Comparison of ENCODE assay signal across 19 mouse cellular contexts in the genomic region with DNA sequence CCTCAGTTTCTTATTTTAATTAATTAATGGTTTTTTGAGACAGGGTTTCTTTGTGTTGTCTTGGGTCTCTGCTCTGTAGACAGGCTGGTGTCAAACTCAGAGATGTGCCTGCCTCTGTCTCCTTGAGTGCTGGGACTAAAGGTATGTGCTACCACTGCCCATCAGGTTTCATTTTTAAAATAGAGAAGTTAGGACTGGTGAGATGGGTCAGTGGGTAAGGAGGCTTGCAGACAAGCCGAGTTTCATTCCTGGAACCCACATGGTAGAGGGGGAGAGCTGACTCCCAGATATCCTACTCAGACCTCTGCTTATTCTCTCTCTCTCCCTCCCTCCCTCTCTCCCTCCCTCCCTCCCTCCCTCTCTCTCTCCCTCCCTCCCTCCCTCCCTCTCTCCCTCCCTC. TPM values are rescaled to one million over a fixed set of nuclear protein-coding genes. Genes with fewer than 3 reads are reported as not detected.
DNase-seq lines count a peak whose midpoint lies in the region; ATAC-seq lines count a peak whose summit lies in the region.
"Had no signal": no experiment of that assay in that cellular context is flagged by ENCODE, and none has a peak within 500 bp of the region (broad histone marks: within the 10 kb centered on the region; RNA-seq: fewer than 3 reads in every experiment).

No protein-coding gene starts in this region.

- H3K36me3 ChIP-seq in splenic B cell, adult 2 months (ENCODE audit: control insufficient read depth, insufficient read depth, low read length, poor library complexity, severe bottlenecking), result peaks cover 9% of the 10 kb centered on the region; the same call in 1 of the 2 replicates
- peaks cover 9% of the 10 kb centered on the region; the same call in 1 of the 2 replicates for H3K36me3 ChIP-seq in neural tube, embryonic 15.5 days
- no peaks in the 10 kb centered on the region for H3K36me3 ChIP-seq in midbrain, embryonic 15.5 days (replicated peaks)

- H3K27me3 ChIP-seq in splenic B cell, adult 2 months (ENCODE audit: control insufficient read depth, insufficient read depth, low read length, poor library complexity, severe bottlenecking), result no peaks in the 10 kb centered on the region
- no peaks in the 10 kb centered on the region for H3K27me3 ChIP-seq in neural tube, embryonic 15.5 days (replicated peaks)
- no peaks in the 10 kb centered on the region for H3K27me3 ChIP-seq in midbrain, embryonic 15.5 days (replicated peaks)
- H3K27me3 ChIP-seq: embryonic facial prominence, embryonic 12.5 days; forebrain, embryonic 13.5 days; forebrain, embryonic 15.5 days had no signal

- no peak overlapping the region for H3K9ac ChIP-seq in neural tube, embryonic 15.5 days (replicated peaks)
- H3K9ac ChIP-seq in midbrain, embryonic 15.5 days, result no peak overlapping the region
- H3K9ac ChIP-seq: embryonic facial prominence, embryonic 12.5 days; forebrain, embryonic 13.5 days; forebrain, embryonic 15.5 days; forebrain, postnatal 0 days had no signal

- no peak overlapping the region for H3K4me3 ChIP-seq in neural tube, embryonic 15.5 days (replicated peaks)
- no peak overlapping the region for H3K4me3 ChIP-seq in midbrain, embryonic 15.5 days
- H3K4me3 ChIP-seq: embryonic facial prominence, embryonic 10.5 days; embryonic facial prominence, embryonic 12.5 days; forebrain, embryonic 13.5 days; forebrain, embryonic 15.5 days had no signal

- no peak overlapping the region for H3K4me2 ChIP-seq in neural tube, embryonic 15.5 days
- H3K4me2 ChIP-seq in midbrain, embryonic 15.5 days, result no peak overlapping the region
- H3K4me2 ChIP-seq: embryonic facial prominence, embryonic 12.5 days; forebrain, embryonic 13.5 days; forebrain, embryonic 15.5 days had no signal

- H3K4me1 ChIP-seq in neural tube, embryonic 15.5 days, result peaks cover 4% of the 10 kb centered on the region
- H3K4me1 ChIP-seq in midbrain, embryonic 15.5 days, result no peaks in the 10 kb centered on the region
- H3K4me1 ChIP-seq: embryonic facial prominence, embryonic 10.5 days; forebrain, embryonic 15.5 days had no signal

- peak; percentile 39 for DNase-seq in splenic B cell, adult 2 months (ENCODE audit: low read depth, low spot score)
- DNase-seq: adrenal gland, adult 2 months; adrenal gland, postnatal 10 days; adrenal gland, postnatal 25 days; cerebellum, adult 11 months; cerebellum, adult 18-20 months; cerebellum, adult 8-10 months; cerebellum, adult 9-11 months; cerebellum, postnatal 25 days; forebrain, postnatal 0 days had no signal

- H3K27ac ChIP-seq in neural tube, embryonic 15.5 days (replicated peaks), result no peak overlapping the region
- H3K27ac ChIP-seq in midbrain, embryonic 15.5 days, result no peak overlapping the region
- H3K27ac ChIP-seq: embryonic facial prominence, embryonic 10.5 days; embryonic facial prominence, embryonic 12.5 days; forebrain, embryonic 13.5 days; forebrain, embryonic 15.5 days had no signal

- no peaks in the 10 kb centered on the region for H3K9me3 ChIP-seq in neural tube, embryonic 15.5 days (replicated peaks)
- H3K9me3 ChIP-seq in midbrain, embryonic 15.5 days, result no peaks in the 10 kb centered on the region
- H3K9me3 ChIP-seq: embryonic facial prominence, embryonic 10.5 days; embryonic facial prominence, embryonic 12.5 days; forebrain, embryonic 13.5 days; forebrain, embryonic 15.5 days had no signal

- WGBS in neural tube, embryonic 15.5 days, result 56% methylated on average over 1 of the region's 1 CpGs
- WGBS in midbrain, embryonic 15.5 days, result 92% methylated on average over 1 of the region's 1 CpGs

- peak; percentile 54 for ATAC-seq in granulocyte monocyte progenitor cell, adult 5-6 weeks (replicated peaks; ENCODE audit: poor library complexity, severe bottlenecking)
- ATAC-seq in megakaryocyte, adult 5-6 weeks (ENCODE audit: poor library complexity, severe bottlenecking), result peak; percentile 55; the same call in 1 of the 2 replicates
- no peak for ATAC-seq in neural tube, embryonic 15.5 days (ENCODE audit: low FRiP score)
- no peak for ATAC-seq in midbrain, embryonic 15.5 days (replicated peaks)
- ATAC-seq: forebrain, embryonic 13.5 days; forebrain, embryonic 15.5 days; forebrain, postnatal 0 days had no signal

RNA-seq across cellular contexts. Expression of a gene that starts 12.5 kb away (rescaled TPM):
- 26.4 and 37.5 TPM in 2 replicates for total RNA-seq in granulocyte monocyte progenitor cell, adult 5-6 weeks (2014; fragmentation: Nextera tagmentation)
- total RNA-seq in granulocyte monocyte progenitor cell, adult 5-6 weeks (2017), result 21.8 and 24.4 TPM in 2 replicates
- 23.2 and 26.6 TPM in 2 replicates for total RNA-seq in megakaryocyte, adult 5-6 weeks (2015)
- total RNA-seq in megakaryocyte, adult 5-6 weeks (2017), result 19.6 and 26.5 TPM in 2 replicates
- polyA plus RNA-seq in neural tube, embryonic 15.5 days (2015; fragmentation: Nextera tagmentation; extraction: Ambion mirVana), result 9.9 and 10.0 TPM in 2 replicates
- 10.8 and 13.2 TPM in 2 replicates for polyA plus RNA-seq in midbrain, embryonic 15.5 days (2015; fragmentation: Nextera tagmentation; extraction: Ambion mirVana)

RNA-seq across cellular contexts. Expression of a gene that starts 51.4 kb away (rescaled TPM):
- 0.19 and 2.2 TPM in 2 replicates for total RNA-seq in granulocyte monocyte progenitor cell, adult 5-6 weeks (2014; fragmentation: Nextera tagmentation)
- 0.62 and 0.73 TPM in 2 replicates for total RNA-seq in granulocyte monocyte progenitor cell, adult 5-6 weeks (2017)
- total RNA-seq in megakaryocyte, adult 5-6 weeks (2015), result not detected in 2 replicates
- under 0.01 TPM in 1 of 2 replicates, not detected in the other for total RNA-seq in megakaryocyte, adult 5-6 weeks (2017)
- 0.47 and 0.49 TPM in 2 replicates for polyA plus RNA-seq in neural tube, embryonic 15.5 days (2015; fragmentation: Nextera tagmentation; extraction: Ambion mirVana)
- polyA plus RNA-seq in midbrain, embryonic 15.5 days (2015; fragmentation: Nextera tagmentation; extraction: Ambion mirVana), result 0.10 and 0.13 TPM in 2 replicates
- polyA plus RNA-seq: forebrain, embryonic 11.5 days; forebrain, embryonic 13.5 days had no signal

RNA-seq across cellular contexts. Expression of a gene that starts 58.4 kb away (rescaled TPM):
- 144 and 167 TPM in 2 replicates for total RNA-seq in granulocyte monocyte progenitor cell, adult 5-6 weeks (2014; fragmentation: Nextera tagmentation)
- total RNA-seq in granulocyte monocyte progenitor cell, adult 5-6 weeks (2017), result 393 and 465 TPM in 2 replicates
- 139 and 169 TPM in 2 replicates for total RNA-seq in megakaryocyte, adult 5-6 weeks (2015)
- total RNA-seq in megakaryocyte, adult 5-6 weeks (2017), result 344 and 355 TPM in 2 replicates
- 145 and 160 TPM in 2 replicates for polyA plus RNA-seq in neural tube, embryonic 15.5 days (2015; fragmentation: Nextera tagmentation; extraction: Ambion mirVana)
- polyA plus RNA-seq in midbrain, embryonic 15.5 days (2015; fragmentation: Nextera tagmentation; extraction: Ambion mirVana), result 147 and 163 TPM in 2 replicates

Comparison
In these comparisons a context has a peak if more than half of its experiments do, and no peak if none do; other contexts are left out.
1. ATAC-seq: peak in granulocyte monocyte progenitor cell, adult 5-6 weeks (single experiment) and megakaryocyte, adult 5-6 weeks (single experiment); none in neural tube, embryonic 15.5 days (single experiment) and midbrain, embryonic 15.5 days (single experiment).